Mouse (Mus musculus): ENCODE measurements around the gene Lsm7. TPM values are rescaled to one million over a fixed set of nuclear protein-coding genes. Genes with fewer than 3 reads are reported as not detected.
A peak's percentile ranks its signal among the peaks of the same experiment; 100 is the strongest.

The Lsm7 gene
- polyA plus RNA-seq, 1 experiment from 2014 or later, result 230 TPM

GRCm38 (mm10) chr10:80826151-80827062 is 28.6 kb downstream of the Lsm7 start, which contains the start of gene Oaz1:
Oaz1 (plus strand) TSS chr10:80826656.
- H3K27ac ChIP-seq (replicated peaks in 1 of 2; ENCODE audit: control insufficient read depth in 1 of 2, insufficient read depth in 1 of 2, low read depth in 2 of 2, low read length in 2 of 2), result peak within 1 kb of the TSS; percentile 89 to 94
- peak within 1 kb of the TSS; percentile 99 for H3K4me2 ChIP-seq (ENCODE audit: low read length)
- H3K9ac ChIP-seq (ENCODE audit: low read length), result peak within 1 kb of the TSS; percentile 89
- WGBS, result under 1% methylated on average over 77 of the region's 82 CpGs
- peak; percentile 97 for ATAC-seq (ENCODE audit: insufficient number of reproducible peaks, insufficient read depth, low FRiP score, low read depth)
- H3K9me3 ChIP-seq (ENCODE audit: control insufficient read depth, low read length), result no peaks in the 10 kb centered on the region
- peaks cover 4 to 26% of the 10 kb centered on the region in 2 experiments; a peak in 3 of 4 replicates for H3K4me1 ChIP-seq (ENCODE audit: control insufficient read depth in 2 of 2, insufficient read depth in 2 of 2, low read length in 2 of 2)
- peak within 1 kb of the TSS; percentile 65 to 92 for H3K4me3 ChIP-seq (ENCODE audit: control insufficient read depth in 1 of 2, insufficient read depth in 1 of 2, low read depth in 1 of 2, low read length in 2 of 2)
- H3K36me3 ChIP-seq (ENCODE audit: control insufficient read depth, insufficient read depth, low read length), result peaks cover 30% of the 10 kb centered on the region
- H3K27me3 ChIP-seq (ENCODE audit: control insufficient read depth, insufficient read depth, low read length), result no peaks in the 10 kb centered on the region

GRCm38 (mm10) chr10:80824827-80825226 is 30.2 kb downstream of the Lsm7 start:
- Histone ChIP-seq H3K4me1 (ENCODE audit: control insufficient read depth in 2 of 2, insufficient read depth in 2 of 2, low read length in 2 of 2) (peaks cover 2 to 17% of the 10 kb centered on the region in 2 experiments; a peak in 3 of 4 replicates), H3K9me3 (ENCODE audit: control insufficient read depth, low read length) (no peaks in the 10 kb centered on the region), H3K4me3 (ENCODE audit: control insufficient read depth in 1 of 2, insufficient read depth in 1 of 2, low read depth in 1 of 2, low read length in 2 of 2) (no peak overlapping the region), H3K4me2 (ENCODE audit: low read length) (no peak overlapping the region), H3K27ac (replicated peaks in 1 of 2; ENCODE audit: control insufficient read depth in 1 of 2, insufficient read depth in 1 of 2, low read depth in 2 of 2, low read length in 2 of 2) (no peak overlapping the region; a peak in 1 of 4 replicates), H3K27me3 (ENCODE audit: control insufficient read depth, insufficient read depth, low read length) (no peaks in the 10 kb centered on the region), H3K36me3 (ENCODE audit: control insufficient read depth, insufficient read depth, low read length) (peaks cover 20% of the 10 kb centered on the region), H3K9ac (ENCODE audit: low read length) (no peak overlapping the region)
- no peak for ATAC-seq (ENCODE audit: insufficient number of reproducible peaks, insufficient read depth, low FRiP score, low read depth)
- WGBS, result 72% methylated on average over 2 of the region's 2 CpGs

GRCm38 (mm10) chr10:80823847-80824643 is 31.0 kb downstream of the Lsm7 start:
- Histone ChIP-seq H3K27me3 (ENCODE audit: control insufficient read depth, insufficient read depth, low read length) (no peaks in the 10 kb centered on the region), H3K4me3 (ENCODE audit: control insufficient read depth in 1 of 2, insufficient read depth in 1 of 2, low read depth in 1 of 2, low read length in 2 of 2) (no peak overlapping the region), H3K27ac (replicated peaks in 1 of 2; ENCODE audit: control insufficient read depth in 1 of 2, insufficient read depth in 1 of 2, low read depth in 2 of 2, low read length in 2 of 2) (peak overlapping the region in 1 of 2 experiments; percentile 36; a peak in 2 of 4 replicates), H3K36me3 (ENCODE audit: control insufficient read depth, insufficient read depth, low read length) (peaks cover 12% of the 10 kb centered on the region), H3K9ac (ENCODE audit: low read length) (no peak overlapping the region), H3K4me2 (ENCODE audit: low read length) (no peak overlapping the region), H3K9me3 (ENCODE audit: control insufficient read depth, low read length) (no peaks in the 10 kb centered on the region), H3K4me1 (ENCODE audit: control insufficient read depth in 2 of 2, insufficient read depth in 2 of 2, low read length in 2 of 2) (peaks cover 2 to 11% of the 10 kb centered on the region in 2 experiments; a peak in 3 of 4 replicates)
- ATAC-seq (ENCODE audit: insufficient number of reproducible peaks, insufficient read depth, low FRiP score, low read depth), result no peak
- WGBS, result 56% methylated on average over 8 of the region's 8 CpGs

GRCm38 (mm10) chr10:80823316-80823715 is 31.7 kb downstream of the Lsm7 start:
- 80% methylated on average over 1 of the region's 1 CpGs for WGBS
- Histone ChIP-seq H3K9ac (ENCODE audit: low read length) (no peak overlapping the region), H3K9me3 (ENCODE audit: control insufficient read depth, low read length) (no peaks in the 10 kb centered on the region), H3K27ac (replicated peaks in 1 of 2; ENCODE audit: control insufficient read depth in 1 of 2, insufficient read depth in 1 of 2, low read depth in 2 of 2, low read length in 2 of 2) (no peak overlapping the region), H3K4me1 (ENCODE audit: control insufficient read depth in 2 of 2, insufficient read depth in 2 of 2, low read length in 2 of 2) (peaks cover 2 to 9% of the 10 kb centered on the region in 2 experiments; a peak in 3 of 4 replicates), H3K4me3 (ENCODE audit: control insufficient read depth in 1 of 2, insufficient read depth in 1 of 2, low read depth in 1 of 2, low read length in 2 of 2) (no peak overlapping the region), H3K36me3 (ENCODE audit: control insufficient read depth, insufficient read depth, low read length) (peaks cover 7% of the 10 kb centered on the region; the same call in 1 of the 2 replicates), H3K4me2 (ENCODE audit: low read length) (no peak overlapping the region), H3K27me3 (ENCODE audit: control insufficient read depth, insufficient read depth, low read length) (no peaks in the 10 kb centered on the region)
- ATAC-seq (ENCODE audit: insufficient number of reproducible peaks, insufficient read depth, low FRiP score, low read depth), result no peak

- no peaks in the 10 kb centered on the region for H3K27me3 ChIP-seq (ENCODE audit: control insufficient read depth, insufficient read depth, low read length)
- H3K9me3 ChIP-seq (ENCODE audit: control insufficient read depth, low read length), result no peaks in the 10 kb centered on the region
- H3K9ac ChIP-seq (ENCODE audit: low read length), result no peak overlapping the region
- H3K4me1 ChIP-seq (ENCODE audit: control insufficient read depth in 2 of 2, insufficient read depth in 2 of 2, low read length in 2 of 2), result peaks cover 0 to under 1% of the 10 kb centered on the region in 2 experiments; a peak in 2 of 4 replicates
- 83% methylated on average over 5 of the region's 5 CpGs for WGBS
- H3K4me2 ChIP-seq (ENCODE audit: low read length), result no peak overlapping the region
- no peak overlapping the region for H3K27ac ChIP-seq (replicated peaks in 1 of 2; ENCODE audit: control insufficient read depth in 1 of 2, insufficient read depth in 1 of 2, low read depth in 2 of 2, low read length in 2 of 2)
- no peak overlapping the region for H3K4me3 ChIP-seq (ENCODE audit: control insufficient read depth in 1 of 2, insufficient read depth in 1 of 2, low read depth in 1 of 2, low read length in 2 of 2)
- ATAC-seq (ENCODE audit: insufficient number of reproducible peaks, insufficient read depth, low FRiP score, low read depth), result no peak
- 0 out of 2 replicates have a peak, but pooled peaks cover 1% of the 10 kb centered on the region for H3K36me3 ChIP-seq (ENCODE audit: control insufficient read depth, insufficient read depth, low read length)
Observed at GRCm38 (mm10) chr10:80822528-80822927, 32.5 kb downstream of the Lsm7 start.

- no peak for ATAC-seq (ENCODE audit: insufficient number of reproducible peaks, insufficient read depth, low FRiP score, low read depth)
- 36% methylated on average over 2 of the region's 2 CpGs for WGBS
- Histone ChIP-seq H3K9ac (ENCODE audit: low read length) (no peak overlapping the region), H3K9me3 (ENCODE audit: control insufficient read depth, low read length) (no peaks in the 10 kb centered on the region), H3K4me2 (ENCODE audit: low read length) (no peak overlapping the region), H3K27ac (replicated peaks in 1 of 2; ENCODE audit: control insufficient read depth in 1 of 2, insufficient read depth in 1 of 2, low read depth in 2 of 2, low read length in 2 of 2) (no peak overlapping the region), H3K36me3 (ENCODE audit: control insufficient read depth, insufficient read depth, low read length) (no peaks in the 10 kb centered on the region), H3K4me3 (ENCODE audit: control insufficient read depth in 1 of 2, insufficient read depth in 1 of 2, low read depth in 1 of 2, low read length in 2 of 2) (no peak overlapping the region), H3K4me1 (ENCODE audit: control insufficient read depth in 2 of 2, insufficient read depth in 2 of 2, low read length in 2 of 2) (no peaks in the 10 kb centered on the region), H3K27me3 (ENCODE audit: control insufficient read depth, insufficient read depth, low read length) (no peaks in the 10 kb centered on the region)
Observed at GRCm38 (mm10) chr10:80821991-80822390, 33.0 kb downstream of the Lsm7 start.

- no peak overlapping the region for H3K4me2 ChIP-seq (ENCODE audit: low read length)
- H3K9ac ChIP-seq (ENCODE audit: low read length), result no peak overlapping the region
- no peak overlapping the region for H3K27ac ChIP-seq (replicated peaks in 1 of 2; ENCODE audit: control insufficient read depth in 1 of 2, insufficient read depth in 1 of 2, low read depth in 2 of 2, low read length in 2 of 2)
- no peaks in the 10 kb centered on the region for H3K27me3 ChIP-seq (ENCODE audit: control insufficient read depth, insufficient read depth, low read length)
- H3K4me1 ChIP-seq (ENCODE audit: control insufficient read depth in 2 of 2, insufficient read depth in 2 of 2, low read length in 2 of 2), result no peaks in the 10 kb centered on the region
- no peaks in the 10 kb centered on the region for H3K36me3 ChIP-seq (ENCODE audit: control insufficient read depth, insufficient read depth, low read length)
- no peak overlapping the region for H3K4me3 ChIP-seq (ENCODE audit: control insufficient read depth in 1 of 2, insufficient read depth in 1 of 2, low read depth in 1 of 2, low read length in 2 of 2)
- no peak for ATAC-seq (ENCODE audit: insufficient number of reproducible peaks, insufficient read depth, low FRiP score, low read depth)
- 43% methylated on average over 3 of the region's 3 CpGs for WGBS
- no peaks in the 10 kb centered on the region for H3K9me3 ChIP-seq (ENCODE audit: control insufficient read depth, low read length)
Observed at GRCm38 (mm10) chr10:80819406-80819805, 35.6 kb downstream of the Lsm7 start.

Data from heart, embryonic 14.5 days (tissue).